Mouse (Mus musculus) hindbrain, embryonic 11.5 days (tissue): ENCODE results near the gene Mapkap1. TPM values are rescaled to one million over a fixed set of nuclear protein-coding genes. Genes with fewer than 3 reads are reported as not detected.
A peak's percentile ranks its signal among the peaks of the same experiment; 100 is the strongest.

Experiments used
- ATAC-seq: fragments of 200-750 bp; cut with Nextera tagmentation; 2 replicates; pipeline ENCODE4 v1.8.0; 2017; ENCODE audit warnings: mild to moderate bottlenecking, moderate TSS enrichment, moderate library complexity; ENCODE audit not compliant: low FRiP score
- DNase-seq: peaks from one replicate; pipeline ENCODE4 v3.0.0-alpha.2; 2015; ENCODE audit warnings: low spot score
- H3K27ac ChIP-seq: fragments of 300-500 bp; sonication (generic); 2 replicates; pipeline ENCODE4 v1.5.1; 2014; ENCODE audit warnings: mild to moderate bottlenecking, low read depth, low read length
- H3K27me3 ChIP-seq: fragments of 300-500 bp; sonication (generic); 2 replicates; pipeline ENCODE4 v1.6.1; 2014; ENCODE audit warnings: mild to moderate bottlenecking, low read length, moderate library complexity, mixed read lengths; ENCODE audit not compliant: control insufficient read depth, insufficient read depth
- H3K36me3 ChIP-seq: fragments of 300-500 bp; sonication (generic); 2 replicates; pipeline ENCODE4 v1.6.1; 2014; ENCODE audit warnings: mild to moderate bottlenecking, low read length, moderate library complexity, mixed read lengths; ENCODE audit not compliant: control insufficient read depth, insufficient read depth
- H3K4me1 ChIP-seq: fragments of 300-500 bp; sonication (generic); replicated peaks from 2 replicates; pipeline ENCODE4 v1.6.1; 2014; ENCODE audit warnings: low read length, mixed read lengths; ENCODE audit not compliant: control insufficient read depth, insufficient read depth
- H3K4me2 ChIP-seq: fragments of 300-500 bp; sonication (generic); replicated peaks from 2 replicates; pipeline ENCODE4 v1.6.1; 2014; ENCODE audit warnings: mild to moderate bottlenecking, low read depth, low read length
- H3K4me3 ChIP-seq: fragments of 300-500 bp; sonication (generic); 2 replicates; pipeline ENCODE4 v1.5.1; 2014; ENCODE audit warnings: low read depth, low read length
- H3K9ac ChIP-seq: fragments of 300-500 bp; sonication (generic); 2 replicates; pipeline ENCODE4 v1.6.1; 2014; ENCODE audit warnings: low read depth, low read length
- H3K9me3 ChIP-seq: fragments of 300-500 bp; sonication (generic); 2 replicates; pipeline ENCODE4 v1.6.1; 2016; ENCODE audit warnings: low read length; ENCODE audit not compliant: control insufficient read depth
- WGBS: fragments of 180-500 bp; shearing (Covaris S2); extraction: QIAGEN DNeasy Blood & Tissue Kit; methylation state at CpG from one replicate; pipeline ENCODE4 v1.1.7; 2014; 5-methylcytosine and 5-hydroxymethylcytosine counted together
- polyA plus RNA-seq: library from polyadenylated mRNA; unstranded; fragments of >200 nt; fragmentation: Nextera tagmentation; extraction: Ambion mirVana; gene quantifications from 2 replicates; pipeline ENCODE4 v1.2.1, GENCODE M21; 2014

The Mapkap1 gene
- polyA plus RNA-seq, 1 experiment from 2014 or later = 101 TPM

DNA sequence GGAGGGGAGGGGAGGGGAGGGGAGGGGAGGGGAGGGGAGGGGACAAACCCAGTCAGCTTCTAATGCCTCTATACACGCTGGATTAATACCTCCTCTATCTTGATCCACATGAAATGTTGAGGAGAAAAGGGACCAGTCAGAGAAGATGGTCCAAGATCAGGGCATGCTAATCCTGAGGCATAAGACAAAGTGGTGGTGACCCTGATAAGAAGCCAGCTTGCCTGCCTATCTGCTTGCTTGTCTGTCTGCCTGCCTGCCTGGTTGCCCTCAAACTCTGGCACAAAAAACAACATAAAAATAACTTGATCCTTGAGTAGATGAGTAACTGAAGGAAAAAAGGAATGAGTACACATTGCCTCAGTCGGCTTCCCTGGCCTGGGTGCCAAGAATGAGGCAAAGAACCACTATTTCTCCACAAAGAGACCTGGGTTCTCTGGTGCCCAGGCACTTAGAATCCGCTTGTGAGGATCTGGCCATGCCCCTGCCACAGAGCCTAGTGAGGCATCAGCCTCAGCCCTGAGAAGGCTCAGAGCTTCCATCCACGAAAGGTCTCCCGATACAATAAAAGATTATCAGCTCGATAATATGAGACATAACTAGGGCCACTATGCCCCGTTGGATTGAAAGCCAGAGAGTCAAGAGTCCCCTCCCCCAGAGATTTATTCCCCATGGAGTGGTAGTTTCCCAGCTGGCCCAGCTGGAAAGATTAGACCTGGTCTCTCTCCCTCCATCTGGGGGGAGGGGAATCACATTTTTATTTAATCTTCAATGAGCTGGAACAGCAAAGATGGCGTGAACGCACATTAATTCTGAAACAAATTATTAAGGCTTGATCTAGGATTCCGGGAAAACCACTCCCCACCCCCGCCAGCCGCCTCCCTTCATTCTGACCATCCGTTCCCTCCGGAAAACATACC is 228.9 kb downstream of the Mapkap1 start:
- ATAC-seq (no peak), DNase-seq (no peak)
- 77% methylated on average over 14 of the region's 14 CpGs for WGBS
- Histone ChIP-seq H3K9ac (no peak overlapping the region), H3K36me3 (no peaks in the 10 kb centered on the region), H3K4me1 (no peaks in the 10 kb centered on the region; the same call in 1 of the 2 replicates), H3K27me3 (no peaks in the 10 kb centered on the region), H3K4me3 (no peak overlapping the region), H3K9me3 (no peaks in the 10 kb centered on the region), H3K27ac (peak overlapping the region; percentile 45; the same call in 1 of the 2 replicates), H3K4me2 (no peak overlapping the region)

DNA sequence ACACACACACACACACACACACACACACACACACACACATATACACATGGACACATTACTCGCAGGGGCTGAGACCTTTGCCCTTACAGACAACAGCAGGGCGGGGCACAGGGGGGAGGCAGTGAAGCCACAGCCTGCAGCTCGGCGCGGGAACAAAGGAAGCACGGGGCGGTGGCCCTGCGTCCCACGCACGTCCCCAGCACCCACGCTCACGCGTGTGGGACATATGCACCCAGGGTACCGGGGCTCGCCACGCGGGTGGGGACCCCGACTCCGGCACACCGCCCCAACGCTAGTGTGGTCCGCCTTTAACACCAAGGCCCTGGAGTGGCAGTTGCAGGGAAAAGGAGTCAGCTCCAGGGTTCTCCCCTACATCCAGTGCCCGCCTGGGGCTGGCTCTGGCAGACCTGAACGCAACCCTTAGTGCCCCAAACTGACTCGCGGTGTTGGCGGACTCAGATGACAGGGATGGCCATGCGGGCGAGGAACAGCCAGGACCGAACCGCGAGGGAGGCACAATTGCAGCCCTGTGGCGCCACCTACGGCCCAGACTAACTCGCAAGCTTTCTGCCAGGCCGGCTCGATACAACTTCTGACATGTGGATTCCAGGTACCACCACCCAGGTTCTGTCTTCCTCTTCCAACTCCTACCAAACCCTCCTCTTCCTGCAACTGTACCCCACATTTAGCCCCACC is 232.5 kb downstream of the Mapkap1 start:
- ATAC-seq (peak; percentile 70), DNase-seq (peak; percentile 89)
- peak overlapping the region; percentile 83 for H3K4me2 ChIP-seq
- H3K27ac ChIP-seq = no peak overlapping the region
- H3K9ac ChIP-seq = peak overlapping the region; percentile 65
- H3K36me3 ChIP-seq = no peaks in the 10 kb centered on the region
- peak overlapping the region; percentile 34 for H3K4me3 ChIP-seq
- 10% methylated on average over 37 of the region's 37 CpGs for WGBS
- H3K27me3 ChIP-seq = no peaks in the 10 kb centered on the region
- H3K4me1 ChIP-seq = no peaks in the 10 kb centered on the region; the same call in 1 of the 2 replicates
- no peaks in the 10 kb centered on the region for H3K9me3 ChIP-seq

DNA sequence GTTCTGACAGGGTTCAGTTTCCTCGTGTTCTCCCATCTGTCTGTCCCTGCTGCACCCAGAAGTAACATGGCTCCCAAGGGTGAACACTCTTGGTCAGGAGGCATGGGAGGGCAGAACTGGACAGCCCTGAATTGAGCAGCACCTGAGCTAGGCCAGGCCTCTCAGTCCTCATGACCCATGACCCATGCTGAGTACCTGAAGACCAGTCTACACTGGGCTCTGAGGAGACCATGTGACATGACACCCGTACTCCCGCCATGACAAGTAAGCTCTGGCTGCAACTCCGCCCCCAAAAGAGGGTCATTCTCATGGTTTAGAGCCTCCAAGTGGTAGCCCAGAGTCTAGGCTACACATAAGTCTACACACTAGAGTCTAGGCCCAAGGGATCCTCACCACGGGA is 233.2 kb downstream of the Mapkap1 start:
- Histone ChIP-seq H3K4me2 (no peak overlapping the region), H3K4me3 (no peak overlapping the region), H3K27me3 (no peaks in the 10 kb centered on the region), H3K27ac (no peak overlapping the region), H3K36me3 (no peaks in the 10 kb centered on the region), H3K9me3 (no peaks in the 10 kb centered on the region), H3K4me1 (no peaks in the 10 kb centered on the region; the same call in 1 of the 2 replicates), H3K9ac (no peak overlapping the region)
- WGBS = 73% methylated on average over 5 of the region's 5 CpGs
- ATAC-seq (peak; percentile 46; the same call in 1 of the 2 replicates), DNase-seq (no peak)

DNA sequence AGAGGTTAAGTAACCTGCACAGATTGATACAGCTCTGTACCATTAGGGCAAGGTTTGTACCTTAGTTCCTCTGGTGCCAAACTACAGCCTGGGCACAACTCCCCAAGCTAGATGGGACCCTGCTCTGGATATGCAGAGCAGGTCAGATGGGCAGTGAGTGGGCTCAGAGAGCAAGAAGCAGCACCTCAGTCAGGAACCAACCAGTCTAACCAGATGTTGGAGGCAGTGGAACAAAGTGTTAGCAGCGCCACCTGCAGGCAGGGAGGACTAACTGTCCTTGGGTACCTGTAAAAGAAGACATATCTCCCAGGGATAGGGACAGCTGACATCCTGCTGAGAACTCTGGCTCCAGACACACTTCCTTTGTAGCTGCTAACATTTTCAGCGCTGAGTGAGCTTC is 235.8 kb downstream of the Mapkap1 start:
- Histone ChIP-seq H3K4me1 (no peaks in the 10 kb centered on the region; the same call in 1 of the 2 replicates), H3K27me3 (no peaks in the 10 kb centered on the region; the same call in 1 of the 2 replicates), H3K36me3 (no peaks in the 10 kb centered on the region), H3K27ac (no peak overlapping the region), H3K9ac (no peak overlapping the region), H3K4me3 (no peak overlapping the region), H3K9me3 (no peaks in the 10 kb centered on the region), H3K4me2 (no peak overlapping the region)
- peak; percentile 61 for DNase-seq
- ATAC-seq = no peak
- 17% methylated on average over 2 of the region's 2 CpGs for WGBS

DNA sequence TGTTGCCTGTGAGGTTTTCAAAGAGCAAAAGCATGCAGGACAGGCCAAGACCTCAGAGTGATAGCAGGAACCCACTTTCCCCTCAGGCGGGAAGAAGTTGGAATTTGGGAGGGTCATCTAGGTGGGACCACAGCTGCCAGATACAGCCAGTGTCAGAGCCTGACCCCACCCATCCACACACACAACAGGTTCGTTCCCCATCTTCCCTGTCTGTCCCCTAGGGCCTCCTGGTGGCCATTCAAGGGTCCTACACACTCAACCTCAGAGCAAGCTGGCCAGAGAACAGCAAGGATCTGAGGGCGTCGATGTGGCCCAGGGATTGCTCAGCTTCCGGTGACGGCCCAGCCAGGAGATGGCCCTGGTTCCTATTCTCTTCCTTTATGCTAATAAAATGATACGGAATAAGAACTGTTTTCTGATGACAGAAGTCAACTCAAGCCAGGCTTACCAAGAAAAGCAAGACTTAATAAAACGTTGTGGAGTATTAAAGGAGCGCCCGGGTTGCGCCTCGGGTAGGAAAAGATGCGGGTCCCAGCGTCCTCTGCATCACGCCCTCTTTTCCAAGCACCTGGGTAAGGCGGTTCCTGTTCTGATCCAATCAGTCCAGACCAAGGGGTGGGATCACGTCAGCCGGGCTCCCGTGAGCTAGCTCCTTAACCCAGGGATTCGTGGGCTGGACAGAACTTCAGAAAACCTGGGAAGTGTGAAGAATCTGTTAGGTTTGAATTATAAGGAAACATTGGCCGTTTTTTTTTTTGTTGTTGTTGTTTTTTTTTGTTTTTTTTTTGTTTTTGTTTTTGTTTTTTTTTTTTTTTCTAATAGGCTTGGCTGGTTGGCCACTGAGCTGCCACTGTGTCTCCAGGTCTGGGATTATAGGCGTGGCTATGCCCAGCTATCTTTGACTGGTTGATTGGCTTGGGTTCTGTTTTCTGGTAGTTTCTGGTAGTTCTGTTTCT is 238.3 kb downstream of the Mapkap1 start:
- no peak overlapping the region for H3K4me2 ChIP-seq
- WGBS = 33% methylated on average over 22 of the region's 22 CpGs
- no peak overlapping the region for H3K27ac ChIP-seq
- no peak overlapping the region for H3K9ac ChIP-seq
- H3K9me3 ChIP-seq = no peaks in the 10 kb centered on the region
- ATAC-seq (no peak), DNase-seq (peak; percentile 54)
- H3K36me3 ChIP-seq = no peaks in the 10 kb centered on the region
- no peak overlapping the region for H3K4me3 ChIP-seq
- no peaks in the 10 kb centered on the region; the same call in 1 of the 2 replicates for H3K27me3 ChIP-seq
- H3K4me1 ChIP-seq = no peaks in the 10 kb centered on the region

DNA sequence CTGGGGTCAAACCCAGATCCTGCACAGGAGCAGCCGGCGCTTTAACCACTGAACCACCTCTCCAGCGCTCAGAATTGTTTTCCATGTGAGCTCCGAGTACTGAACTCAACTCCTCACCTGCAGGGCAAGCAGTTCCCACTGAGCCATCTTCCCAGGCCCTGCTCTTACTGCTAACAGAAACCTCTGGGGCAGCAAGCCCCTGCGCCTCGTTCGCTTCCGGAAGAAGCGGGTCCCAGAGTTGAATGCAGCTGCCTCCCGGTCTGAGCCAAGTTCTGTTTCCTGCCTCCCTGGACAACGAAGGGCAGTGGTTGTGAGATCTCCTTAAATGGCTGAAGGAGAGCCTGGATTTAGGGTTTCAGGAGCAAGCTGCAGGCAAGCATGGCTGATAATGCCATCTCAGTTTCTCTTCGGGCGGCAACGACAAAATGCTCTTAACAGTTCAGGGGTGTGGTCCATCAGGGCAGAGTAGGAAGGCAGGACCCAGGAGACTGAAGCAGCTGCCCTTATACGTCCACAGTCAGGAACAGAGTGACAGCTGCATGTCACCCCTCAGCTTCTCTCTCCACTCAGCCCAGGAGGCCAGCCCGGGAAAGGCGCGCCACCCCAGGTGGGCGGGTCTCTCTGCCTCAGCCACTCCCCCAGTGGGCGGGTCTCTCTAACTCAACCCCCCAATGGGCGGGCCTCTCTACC is 239.4 kb downstream of the Mapkap1 start:
- Histone ChIP-seq H3K9ac (no peak overlapping the region), H3K27me3 (no peaks in the 10 kb centered on the region; the same call in 1 of the 2 replicates), H3K4me3 (peak overlapping the region; percentile 30), H3K4me1 (no peaks in the 10 kb centered on the region), H3K27ac (no peak overlapping the region), H3K36me3 (no peaks in the 10 kb centered on the region), H3K4me2 (peak overlapping the region; percentile 38), H3K9me3 (no peaks in the 10 kb centered on the region)
- 15% methylated on average over 21 of the region's 21 CpGs for WGBS
- ATAC-seq (peak; percentile 76; the same call in 1 of the 2 replicates), DNase-seq (peak; percentile 77)

DNA sequence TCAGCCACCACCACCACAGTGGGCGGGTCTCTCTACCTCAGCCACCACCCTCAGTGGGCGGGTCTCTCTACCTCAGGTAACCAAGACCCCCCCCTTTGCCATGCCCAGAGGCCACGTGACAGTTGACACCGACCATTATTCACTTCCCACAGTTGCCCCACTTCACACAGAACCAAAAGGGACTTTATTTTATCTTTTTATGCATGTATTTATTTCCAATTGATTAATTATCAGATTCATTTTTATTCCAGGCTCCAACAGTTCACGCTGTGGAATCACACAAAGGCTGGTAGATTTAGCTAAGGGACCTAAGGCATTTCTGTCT is 239.9 kb downstream of the Mapkap1 start:
- Histone ChIP-seq H3K36me3 (no peaks in the 10 kb centered on the region), H3K27ac (no peak overlapping the region), H3K4me2 (peak overlapping the region; percentile 38), H3K4me3 (peak overlapping the region; percentile 30; the same call in 1 of the 2 replicates), H3K9ac (no peak overlapping the region), H3K9me3 (no peaks in the 10 kb centered on the region), H3K27me3 (no peaks in the 10 kb centered on the region; the same call in 1 of the 2 replicates), H3K4me1 (no peaks in the 10 kb centered on the region)
- DNase-seq (no peak), ATAC-seq (no peak)
- WGBS = 8% methylated on average over 5 of the region's 5 CpGs

DNA sequence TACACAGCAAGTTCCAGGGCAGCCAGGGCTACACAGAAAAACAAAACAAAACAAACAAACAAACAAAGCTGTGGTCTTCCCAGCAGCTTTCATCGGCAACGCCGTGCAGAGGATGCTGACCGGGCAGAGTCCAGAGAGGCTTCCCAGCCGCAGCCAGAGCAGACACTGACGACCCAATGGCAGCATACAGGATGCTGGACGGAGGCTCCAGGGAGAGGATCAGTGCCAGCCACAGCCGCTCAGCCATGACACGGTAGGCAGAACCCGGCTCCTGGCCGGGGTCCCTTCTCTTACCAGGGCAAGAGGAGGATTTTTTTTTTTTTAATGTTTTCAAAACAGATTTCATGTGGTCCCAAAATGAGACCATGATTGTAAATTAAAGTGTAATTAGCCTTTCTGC is 240.8 kb downstream of the Mapkap1 start:
- Histone ChIP-seq H3K27ac (no peak overlapping the region), H3K9ac (no peak overlapping the region), H3K4me3 (no peak overlapping the region), H3K4me1 (no peaks in the 10 kb centered on the region), H3K36me3 (no peaks in the 10 kb centered on the region), H3K27me3 (no peaks in the 10 kb centered on the region; the same call in 1 of the 2 replicates), H3K9me3 (no peaks in the 10 kb centered on the region), H3K4me2 (no peak overlapping the region)
- no peak for DNase-seq
- 73% methylated on average over 11 of the region's 11 CpGs for WGBS
- ATAC-seq = no peak
